Mouse (Mus musculus) NIH3T3 (cell line): ENCODE measurements around the gene Lancl3.
A peak's percentile ranks its signal among the peaks of the same experiment; 100 is the strongest.

ENCODE experiments used
- DNase-seq: peaks from one replicate; pipeline ENCODE4 v3.0.0-alpha.2; 2012; ENCODE audit warnings: low read depth

The Lancl3 gene

GRCm38 (mm10) chrX:9199761-9200371, at the start of gene Lancl3:
TSS of gene Lancl3 (plus strand) at chrX:9199902.
- DNase-seq, result peak; percentile 42

DNA sequence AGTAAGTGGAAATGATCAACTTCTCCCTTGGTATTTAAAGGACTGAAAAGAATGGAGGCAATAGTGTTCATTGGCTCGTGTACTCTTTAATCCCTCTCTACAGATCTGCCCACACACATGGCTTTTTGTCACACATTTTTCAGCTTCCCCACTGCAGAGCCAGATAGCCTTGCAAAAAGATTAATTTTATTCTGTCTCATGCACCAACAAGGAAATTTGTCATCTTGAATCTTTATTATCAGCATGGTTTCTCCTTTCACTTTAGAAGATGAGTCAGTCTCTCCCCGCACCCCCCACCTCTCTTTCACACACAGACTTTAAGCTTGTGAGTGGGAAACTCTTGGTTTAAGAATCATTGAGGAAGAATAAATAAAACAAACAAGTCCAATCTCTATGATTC, 20.7 kb upstream of the Lancl3 start:
- DNase-seq, result peak; percentile 29

GRCm38 (mm10) chrX:9181570-9181969, 18.1 kb upstream of the Lancl3 start:
- no peak for DNase-seq

DNA sequence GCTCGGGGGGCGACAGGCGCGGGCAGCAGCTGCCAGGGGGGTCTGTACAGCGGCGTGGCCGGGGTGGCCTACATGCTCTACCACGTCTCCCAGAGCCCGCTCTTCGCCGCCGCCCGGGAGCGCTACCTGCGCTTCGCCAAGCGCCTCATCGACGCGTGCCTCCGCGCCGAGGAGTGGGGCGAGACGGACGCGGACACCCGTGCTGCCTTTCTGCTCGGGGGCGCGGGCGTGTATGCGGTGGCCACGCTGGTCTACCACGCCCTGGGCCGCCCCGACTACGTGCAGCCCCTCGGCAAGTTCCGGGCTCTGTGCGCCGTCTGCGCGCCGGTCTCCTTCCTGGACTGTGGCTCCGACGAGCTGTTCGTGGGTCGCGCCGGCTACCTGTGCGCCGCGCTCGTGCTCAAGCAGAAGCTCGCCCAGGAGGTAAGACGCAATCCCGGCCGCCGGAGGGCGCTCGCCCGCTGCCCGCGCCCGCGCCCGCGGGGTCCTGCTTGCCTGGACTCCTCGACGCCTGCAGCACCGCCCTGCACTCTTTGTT, 747 bp downstream of the Lancl3 start:
- DNase-seq, result peak; percentile 85

DNA sequence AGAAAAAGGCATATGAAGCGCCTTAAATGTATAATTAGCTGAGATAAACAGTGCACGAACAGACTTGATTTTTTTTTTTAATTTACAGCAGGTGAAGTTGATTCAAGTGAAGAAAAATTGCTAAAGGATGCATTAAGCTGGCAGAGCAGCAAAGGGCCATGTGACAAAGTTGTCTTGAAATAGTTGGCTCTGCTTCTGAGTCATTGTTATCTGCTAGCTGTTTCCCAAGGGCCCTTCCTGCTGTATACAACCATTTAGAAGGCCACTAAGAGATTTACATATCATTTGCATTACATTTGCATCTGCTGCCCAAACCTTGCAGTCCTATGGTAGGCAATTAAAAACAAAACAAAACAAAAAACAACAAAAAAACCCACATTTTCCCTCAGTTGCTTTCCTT, 2.3 kb downstream of the Lancl3 start:
- DNase-seq, result peak; percentile 16

DNA sequence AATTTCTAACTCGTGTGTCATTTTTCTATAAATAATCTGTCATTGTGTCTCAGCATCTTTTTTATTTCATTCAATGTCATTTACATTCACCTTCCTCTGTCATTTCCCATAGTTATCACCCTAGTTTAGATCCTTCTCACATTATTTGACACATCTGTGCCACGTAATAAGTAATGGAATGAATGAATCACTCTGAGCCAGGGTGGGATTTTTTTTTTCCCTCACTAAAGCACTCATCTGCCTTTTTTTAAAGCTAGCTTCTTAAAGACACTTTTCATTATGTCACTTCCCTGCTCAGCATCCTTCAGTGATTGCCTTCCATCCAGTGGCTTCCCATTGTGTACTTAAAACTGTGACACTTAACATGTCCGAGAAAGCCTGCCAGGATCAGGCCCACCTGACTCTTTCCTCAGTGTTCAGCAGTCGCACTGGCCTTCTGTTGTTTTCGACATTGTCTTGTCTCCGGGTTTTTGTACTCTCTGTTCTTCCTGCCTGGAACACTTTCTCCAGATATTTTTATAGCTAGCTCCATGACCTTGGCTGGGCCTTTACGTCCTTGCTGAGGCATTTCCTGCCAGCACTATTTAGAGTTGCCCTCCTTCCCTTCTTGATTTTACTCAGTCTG, 3.2 kb downstream of the Lancl3 start:
- peak; percentile 22 for DNase-seq

- no peak for DNase-seq
Observed at GRCm38 (mm10) chrX:9205121-9205520, 5.4 kb downstream of the Lancl3 start.

GRCm38 (mm10) chrX:9216244-9216643, 16.5 kb downstream of the Lancl3 start:
- DNase-seq, result peak; percentile 38

DNA sequence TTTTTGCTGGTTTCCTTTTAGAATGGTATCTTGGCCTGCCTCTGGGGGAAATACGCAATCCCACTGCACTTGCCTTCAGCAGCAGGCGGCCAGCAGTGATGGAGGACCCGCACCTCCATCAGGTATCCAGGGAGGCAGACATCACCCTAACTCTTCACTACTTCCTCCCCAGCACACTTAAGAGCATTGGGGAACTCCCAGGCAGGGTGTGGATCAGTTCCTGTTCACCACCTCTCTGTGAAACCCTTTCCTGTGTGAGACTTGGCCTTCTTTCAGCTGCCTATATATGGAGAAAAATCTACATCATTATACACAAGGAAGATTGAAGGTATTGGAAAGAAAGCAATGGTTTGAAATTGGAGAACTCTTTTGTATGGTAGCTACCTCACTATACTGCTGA, 19.9 kb downstream of the Lancl3 start:
- DNase-seq, result no peak

GRCm38 (mm10) chrX:9221206-9221605, 21.5 kb downstream of the Lancl3 start:
- peak; percentile 71 for DNase-seq

- DNase-seq, result peak; percentile 22
Observed at GRCm38 (mm10) chrX:9221736-9222135, 22.0 kb downstream of the Lancl3 start.

GRCm38 (mm10) chrX:9222412-9223221, 22.9 kb downstream of the Lancl3 start:
- DNase-seq, result peak; percentile 86

DNA sequence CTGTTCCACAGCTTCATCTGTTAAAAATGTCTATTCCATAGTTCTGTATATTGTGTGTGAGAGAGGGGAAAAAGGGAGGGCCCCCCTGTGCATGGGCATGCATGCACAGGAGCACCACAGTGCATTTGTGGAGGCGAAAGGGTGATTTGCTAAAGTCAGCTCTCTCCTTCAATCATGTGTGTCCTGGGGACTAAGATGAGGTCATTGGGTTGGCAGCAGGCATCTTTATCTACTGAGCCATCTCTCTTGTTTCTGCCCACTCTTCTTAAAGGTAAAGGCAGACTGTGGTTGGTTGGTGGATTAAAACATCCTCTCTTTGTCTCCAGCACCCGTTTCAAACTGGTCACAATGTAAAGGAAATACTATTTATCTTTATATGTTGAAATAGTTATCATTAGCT, 27.4 kb downstream of the Lancl3 start:
- no peak for DNase-seq

DNA sequence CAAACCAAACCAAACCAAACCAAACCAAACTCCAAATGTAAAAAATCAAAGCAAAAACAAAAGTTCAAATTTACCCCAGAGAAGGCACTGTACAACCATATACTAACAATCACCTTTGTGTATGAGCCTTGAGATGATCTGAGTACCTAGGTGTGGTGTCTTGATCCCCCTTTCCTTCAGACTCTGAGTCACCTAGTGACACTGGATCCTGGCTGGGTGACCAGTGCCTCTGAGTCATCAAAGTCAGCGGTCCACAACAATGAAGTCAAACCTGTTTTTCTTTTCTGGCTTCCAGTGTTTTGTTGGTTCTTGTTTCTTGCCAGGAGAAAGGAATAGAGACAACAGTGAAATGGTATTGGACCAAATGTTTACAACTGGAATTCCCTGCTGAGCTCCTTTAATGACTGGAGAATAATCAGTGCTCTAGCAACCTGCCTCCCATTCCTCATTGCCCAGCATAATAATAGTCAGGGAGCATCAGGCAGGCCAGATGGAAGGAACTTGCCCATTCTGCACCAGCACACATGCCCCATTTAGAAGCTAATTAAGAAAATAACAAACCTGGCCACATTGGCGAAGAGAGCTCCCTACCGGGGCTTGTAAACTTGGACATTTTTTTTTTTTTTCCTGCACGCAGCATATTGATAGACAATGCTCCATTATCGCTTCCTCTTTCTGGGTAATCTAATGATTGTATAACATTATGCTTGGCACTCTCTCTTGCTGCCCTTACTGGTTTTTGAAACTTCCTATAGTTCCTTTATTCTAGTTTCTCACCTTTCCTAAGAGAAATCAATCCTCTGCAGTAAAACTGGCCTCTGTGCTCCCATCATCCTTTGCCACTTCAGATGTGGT, 41.3 kb downstream of the Lancl3 start:
- no peak for DNase-seq

DNA sequence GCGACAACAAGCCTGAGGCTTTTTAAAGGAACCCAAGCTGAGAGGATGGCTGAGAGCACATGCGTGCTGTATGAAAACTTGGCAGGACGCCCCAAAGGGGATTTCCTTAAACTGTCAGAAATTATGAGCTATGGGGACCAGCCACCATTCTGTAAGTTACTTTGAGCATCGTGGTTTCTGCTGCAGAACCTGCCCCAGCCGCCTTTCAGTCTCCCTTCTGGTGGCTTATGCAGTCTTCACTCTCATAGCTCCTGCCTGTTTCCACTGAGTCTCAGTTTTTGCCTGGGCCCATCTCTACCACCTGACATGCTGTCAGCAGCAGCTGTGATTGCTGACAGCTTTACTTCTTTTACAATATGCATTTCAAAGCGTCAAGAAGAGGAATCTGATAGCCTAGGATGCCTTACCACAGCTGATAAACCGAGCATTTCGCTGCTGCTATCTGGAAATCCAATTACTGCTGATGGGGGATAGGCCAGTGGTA, 43.7 kb downstream of the Lancl3 start:
- DNase-seq, result peak; percentile 65

- DNase-seq, result no peak
Observed at GRCm38 (mm10) chrX:9244603-9245336, 45.1 kb downstream of the Lancl3 start.

DNA sequence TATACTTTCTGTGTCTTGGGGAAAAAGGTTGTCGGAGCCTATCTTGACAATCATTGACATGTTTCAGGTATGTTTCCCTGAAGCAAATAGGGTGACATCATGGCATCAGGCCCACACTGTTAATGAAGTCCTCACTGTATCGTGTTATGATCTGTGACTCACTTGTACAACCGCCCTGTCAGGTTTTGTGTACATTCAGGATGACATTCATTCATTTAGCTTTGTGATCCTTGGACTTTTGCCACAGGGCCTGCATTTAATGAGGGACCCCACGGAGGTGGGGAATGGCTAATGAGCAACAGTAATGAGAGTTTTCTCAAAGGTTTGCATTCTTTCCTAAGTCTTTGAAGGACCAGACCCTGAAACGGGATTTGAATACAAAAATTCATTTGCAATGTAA, 49.2 kb downstream of the Lancl3 start:
- DNase-seq, result no peak

DNA sequence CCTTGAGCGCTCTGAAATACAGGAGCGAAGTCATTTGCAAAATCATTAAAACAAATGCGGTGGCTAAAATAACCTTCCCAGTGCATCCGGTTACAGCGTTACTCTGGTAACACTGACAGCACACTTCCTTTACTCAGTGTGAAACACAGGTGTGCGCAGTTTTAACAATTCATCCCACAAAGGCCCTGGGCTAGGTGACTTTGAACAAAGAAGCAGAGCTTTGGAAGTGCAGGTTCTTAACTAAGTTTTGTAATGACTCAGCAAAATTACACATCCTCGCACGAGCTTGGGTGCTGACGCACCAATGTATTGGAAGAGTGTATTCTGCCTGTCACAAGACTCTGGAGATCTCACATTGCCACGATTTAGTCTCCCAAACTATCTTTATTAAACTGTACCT, 54.3 kb downstream of the Lancl3 start:
- no peak for DNase-seq

DNA sequence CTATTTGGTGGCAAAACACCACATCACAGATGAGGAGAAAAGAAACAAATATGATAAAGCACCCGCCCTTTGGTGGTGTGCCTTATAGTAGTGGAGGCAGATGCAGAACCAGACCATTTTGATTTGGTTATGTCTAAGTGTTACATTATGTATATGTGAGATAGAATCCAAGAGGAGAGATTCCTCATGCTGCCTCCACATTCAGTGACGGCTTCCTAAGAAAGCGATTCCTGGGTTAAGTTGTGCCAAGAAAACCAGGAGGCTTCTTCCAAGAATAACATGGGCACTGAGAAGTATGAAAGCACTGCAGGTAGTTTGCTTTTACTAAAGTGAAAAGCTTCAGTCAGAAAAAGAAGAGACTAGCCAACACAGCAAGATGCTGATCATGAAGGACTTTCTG, 55.2 kb downstream of the Lancl3 start:
- no peak for DNase-seq

DNA sequence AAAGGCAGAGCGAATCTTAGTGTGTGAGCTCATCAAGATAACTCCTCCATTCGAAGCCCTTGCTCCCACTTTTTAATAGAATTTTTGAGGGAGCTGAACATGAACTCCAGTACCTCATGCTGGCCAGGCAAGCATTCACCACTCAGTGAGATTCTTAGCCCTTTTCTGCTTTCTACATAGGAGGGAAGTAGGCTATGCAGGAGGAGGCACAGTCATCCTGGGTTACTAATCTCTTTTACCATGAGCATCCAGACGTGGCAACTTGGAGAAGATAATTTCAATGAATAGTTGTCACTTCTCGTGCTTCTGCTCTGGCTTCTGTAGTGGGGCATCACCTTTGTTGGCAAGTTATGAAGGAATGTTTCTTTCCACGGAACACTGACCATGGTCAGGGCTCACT, 57.1 kb downstream of the Lancl3 start, which contains the start of gene Gm14862:
TSS of gene Gm14862 (minus strand) at position 134 of the 400 bp plus-strand sequence.
- no peak for DNase-seq

- no peak for DNase-seq
Observed at GRCm38 (mm10) chrX:9257831-9258230, 58.1 kb downstream of the Lancl3 start.
